Mouse (Mus musculus) embryonic facial prominence, embryonic 14.5 days (tissue): Measurements from ENCODE around the gene Camk1d. TPM values are rescaled to one million over a fixed set of nuclear protein-coding genes. Genes with fewer than 3 reads are reported as not detected.

ENCODE experiments used
- ATAC-seq: fragments of 200-750 bp; cut with Nextera tagmentation; 2 replicates; pipeline ENCODE4 v1.8.0; 2017; ENCODE audit warnings: low read depth, moderate number of reproducible peaks, moderate TSS enrichment
- DNase-seq: peaks from one replicate; pipeline ENCODE4 v3.0.0-alpha.2; 2015; ENCODE audit warnings: low spot score
- H3K27ac ChIP-seq: fragments of 300-500 bp; sonication (generic); replicated peaks from 2 replicates; pipeline ENCODE4 v1.5.1; 2014; ENCODE audit warnings: low read depth, mild to moderate bottlenecking, low read length, moderate library complexity
- H3K27me3 ChIP-seq: fragments of 300-500 bp; sonication (generic); replicated peaks from 2 replicates; pipeline ENCODE4 v1.6.1; 2014; ENCODE audit warnings: low read length; ENCODE audit not compliant: control insufficient read depth, insufficient read depth
- H3K36me3 ChIP-seq: fragments of 300-500 bp; sonication (generic); 2 replicates; pipeline ENCODE4 v1.6.1; 2014; ENCODE audit warnings: low read length, mixed read lengths; ENCODE audit not compliant: control insufficient read depth, insufficient read depth
- H3K4me1 ChIP-seq: fragments of 300-500 bp; sonication (generic); 2 replicates; pipeline ENCODE4 v1.6.1; 2014; ENCODE audit warnings: antibody characterized with exemption, low read length; ENCODE audit not compliant: control insufficient read depth, insufficient read depth
- H3K4me2 ChIP-seq: fragments of 300-500 bp; sonication (generic); 2 replicates; pipeline ENCODE4 v1.6.1; 2014; ENCODE audit warnings: low read depth, mild to moderate bottlenecking, low read length, moderate library complexity, mixed read lengths
- H3K4me3 ChIP-seq: fragments of 300-500 bp; sonication (generic); 2 replicates; pipeline ENCODE4 v1.5.1; 2014; ENCODE audit warnings: low read depth, mild to moderate bottlenecking, low read length
- H3K9ac ChIP-seq: fragments of 300-500 bp; sonication (generic); 2 replicates; pipeline ENCODE4 v1.6.1; 2014; ENCODE audit warnings: low read depth, mild to moderate bottlenecking, low read length, moderate library complexity, mixed read lengths
- H3K9me3 ChIP-seq: fragments of 300-500 bp; sonication (generic); 2 replicates; pipeline ENCODE4 v1.6.1; 2016; ENCODE audit warnings: low read length; ENCODE audit not compliant: control insufficient read depth
- WGBS: fragments of 180-500 bp; shearing (Covaris S2); extraction: QIAGEN DNeasy Blood & Tissue Kit; methylation state at CpG from one replicate; pipeline ENCODE4 v1.1.7; 2014; 5-methylcytosine and 5-hydroxymethylcytosine counted together
- polyA plus RNA-seq: library from polyadenylated mRNA; unstranded; fragments of >200 nt; fragmentation: Nextera tagmentation; extraction: Ambion mirVana; gene quantifications from 2 replicates; pipeline ENCODE4 v1.2.1, GENCODE M21; 2014

Camk1d gene
- polyA plus RNA-seq, 1 experiment from 2014 or later: 6.2 TPM

- no peak overlapping the region for H3K27ac ChIP-seq
- H3K4me3 ChIP-seq: no peak overlapping the region
- 54% methylated on average over 2 of the region's 2 CpGs for WGBS
- H3K9me3 ChIP-seq: no peaks in the 10 kb centered on the region
- H3K9ac ChIP-seq: no peak overlapping the region
- H3K36me3 ChIP-seq: no peaks in the 10 kb centered on the region
- H3K4me2 ChIP-seq: no peak overlapping the region
- no peaks in the 10 kb centered on the region for H3K27me3 ChIP-seq
- ATAC-seq (no peak), DNase-seq (no peak)
- H3K4me1 ChIP-seq: no peaks in the 10 kb centered on the region
These were observed 276.6 kb downstream of the Camk1d start for GRCm38 (mm10) chr2:5437690-5438089.

GRCm38 (mm10) chr2:5435587-5436253, 278.6 kb downstream of the Camk1d start:
- H3K4me3 ChIP-seq: no peak overlapping the region
- H3K36me3 ChIP-seq: no peaks in the 10 kb centered on the region
- H3K4me1 ChIP-seq: no peaks in the 10 kb centered on the region
- no peak overlapping the region for H3K4me2 ChIP-seq
- DNase-seq (no peak), ATAC-seq (no peak)
- H3K27ac ChIP-seq: no peak overlapping the region
- no peak overlapping the region for H3K9ac ChIP-seq
- no peaks in the 10 kb centered on the region for H3K9me3 ChIP-seq
- no peaks in the 10 kb centered on the region for H3K27me3 ChIP-seq
- whole genome bisulfite sequencing: 79% methylated on average over 16 of the region's 16 CpGs

- Histone ChIP-seq H3K27ac (no peak overlapping the region), H3K4me3 (no peak overlapping the region), H3K9ac (no peak overlapping the region), H3K36me3 (no peaks in the 10 kb centered on the region), H3K4me1 (no peaks in the 10 kb centered on the region), H3K9me3 (no peaks in the 10 kb centered on the region), H3K27me3 (no peaks in the 10 kb centered on the region), H3K4me2 (no peak overlapping the region)
- ATAC-seq (no peak), DNase-seq (peak; percentile 12)
- WGBS: 62% methylated on average over 2 of the region's 2 CpGs
These were observed 283.0 kb downstream of the Camk1d start for GRCm38 (mm10) chr2:5431309-5431708.

GRCm38 (mm10) chr2:5429921-5430320, 284.4 kb downstream of the Camk1d start:
- no peak for ATAC-seq
- no peaks in the 10 kb centered on the region for H3K27me3 ChIP-seq
- no peak overlapping the region for H3K9ac ChIP-seq
- H3K4me1 ChIP-seq: no peaks in the 10 kb centered on the region
- DNase-seq: no peak
- WGBS: 76% methylated on average over 8 of the region's 8 CpGs
- no peak overlapping the region for H3K27ac ChIP-seq
- H3K36me3 ChIP-seq: no peaks in the 10 kb centered on the region
- H3K4me3 ChIP-seq: no peak overlapping the region
- H3K4me2 ChIP-seq: no peak overlapping the region
- no peaks in the 10 kb centered on the region for H3K9me3 ChIP-seq

- Histone ChIP-seq H3K4me2 (no peak overlapping the region), H3K4me3 (no peak overlapping the region), H3K27ac (no peak overlapping the region), H3K4me1 (no peaks in the 10 kb centered on the region), H3K36me3 (no peaks in the 10 kb centered on the region), H3K27me3 (no peaks in the 10 kb centered on the region), H3K9ac (no peak overlapping the region), H3K9me3 (no peaks in the 10 kb centered on the region)
- ATAC-seq (no peak), DNase-seq (peak; percentile 15)
- 23% methylated on average over 2 of the region's 2 CpGs for WGBS
These were observed 288.2 kb downstream of the Camk1d start for GRCm38 (mm10) chr2:5426110-5426509.

- no peak overlapping the region for H3K9ac ChIP-seq
- DNase-seq (no peak), ATAC-seq (no peak)
- H3K9me3 ChIP-seq: no peaks in the 10 kb centered on the region
- H3K4me1 ChIP-seq: no peaks in the 10 kb centered on the region; the same call in 1 of the 2 replicates
- 79% methylated on average over 3 of the region's 3 CpGs for WGBS
- H3K4me3 ChIP-seq: no peak overlapping the region
- no peaks in the 10 kb centered on the region for H3K27me3 ChIP-seq
- H3K36me3 ChIP-seq: no peaks in the 10 kb centered on the region
- H3K27ac ChIP-seq: no peak overlapping the region
- no peak overlapping the region for H3K4me2 ChIP-seq
These were observed 288.7 kb downstream of the Camk1d start for GRCm38 (mm10) chr2:5425612-5426011.

- no peak overlapping the region for H3K4me2 ChIP-seq
- H3K27ac ChIP-seq: no peak overlapping the region
- peak; percentile 38 for DNase-seq
- H3K9ac ChIP-seq: no peak overlapping the region
- H3K9me3 ChIP-seq: no peaks in the 10 kb centered on the region
- no peak overlapping the region for H3K4me3 ChIP-seq
- H3K4me1 ChIP-seq: peaks cover 4% of the 10 kb centered on the region; the same call in 1 of the 2 replicates
- no peaks in the 10 kb centered on the region for H3K27me3 ChIP-seq
- H3K36me3 ChIP-seq: no peaks in the 10 kb centered on the region
- WGBS: 26% methylated on average over 5 of the region's 5 CpGs
- ATAC-seq: no peak
These were observed 293.6 kb downstream of the Camk1d start for GRCm38 (mm10) chr2:5420621-5421196.

- Histone ChIP-seq H3K4me1 (peaks cover 4% of the 10 kb centered on the region; the same call in 1 of the 2 replicates), H3K27ac (no peak overlapping the region), H3K4me3 (no peak overlapping the region), H3K36me3 (no peaks in the 10 kb centered on the region), H3K9me3 (no peaks in the 10 kb centered on the region), H3K9ac (no peak overlapping the region), H3K4me2 (no peak overlapping the region), H3K27me3 (no peaks in the 10 kb centered on the region)
- ATAC-seq (no peak), DNase-seq (no peak)
- 75% methylated on average over 4 of the region's 4 CpGs for WGBS
These were observed 295.5 kb downstream of the Camk1d start for GRCm38 (mm10) chr2:5418802-5419201.
